Mouse (Mus musculus) CH12.LX (cell line): ENCODE data around the gene Blzf1. TPM values are rescaled to one million over a fixed set of nuclear protein-coding genes. Genes with fewer than 3 reads are reported as not detected.
A peak's percentile ranks its signal among the peaks of the same experiment; 100 is the strongest.

ENCODE experiments used
- DNase-seq: peaks from one replicate; pipeline ENCODE4 v3.0.0-alpha.2; 2013; ENCODE audit errors: extremely low read depth
- H3K27ac ChIP-seq: 2 replicates; pipeline ENCODE4 v1.5.1; 2012; ENCODE audit warnings: low read depth, mild to moderate bottlenecking, control low read depth, moderate library complexity; ENCODE audit not compliant: insufficient read depth
- H3K27me3 ChIP-seq: replicated peaks from 2 replicates; pipeline ENCODE3; 2012; ENCODE audit warnings: inconsistent platforms
- H3K36me3 ChIP-seq, 2 experiments: replicated peaks in 1 of 2; 2 replicates each; pipeline versions ENCODE3 to v1.6.1; 2012; ENCODE audit warnings: inconsistent platforms in 1 of 2, low read length in 1 of 2, mild to moderate bottlenecking in 1 of 2, mixed read lengths in 1 of 2, moderate library complexity in 1 of 2; ENCODE audit not compliant: control insufficient read depth in 1 of 2, insufficient read depth in 1 of 2
- H3K4me1 ChIP-seq, 2 experiments: 2 replicates each; pipeline ENCODE4 v1.6.1; 2012; ENCODE audit warnings: inconsistent platforms in 1 of 2, moderate library complexity in 1 of 2; ENCODE audit not compliant: insufficient read depth in 2 of 2, control insufficient read depth in 1 of 2
- H3K4me2 ChIP-seq: 2 replicates; pipeline ENCODE4 v1.6.1; 2012; ENCODE audit warnings: low read depth, mild to moderate bottlenecking, control low read depth; ENCODE audit not compliant: poor library complexity, insufficient read depth, severe bottlenecking
- H3K4me3 ChIP-seq, 3 experiments: fragments of 150-350 bp in 1 of 3; sonication (generic) in 1 of 3; replicated peaks in 1 of 3; 2 replicates each; pipeline versions ENCODE3 to v1.5.1; 2011 to 2012; ENCODE audit warnings: low read depth in 2 of 3, low read length in 2 of 3, mild to moderate bottlenecking in 2 of 3, moderate library complexity in 2 of 3, control low read depth in 1 of 3, improper control_type of control experiment in 1 of 3, inconsistent platforms in 1 of 3, mixed read lengths in 1 of 3; ENCODE audit not compliant: poor library complexity in 1 of 3
- H3K79me2 ChIP-seq: replicated peaks from 2 replicates; pipeline ENCODE4 v1.6.1; 2012; ENCODE audit warnings: mild to moderate bottlenecking, moderate library complexity; ENCODE audit not compliant: control insufficient read depth, poor library complexity, insufficient read depth, severe bottlenecking; ENCODE audit errors: extremely low read depth
- H3K9ac ChIP-seq: 2 replicates; pipeline ENCODE4 v1.6.1; 2012; ENCODE audit warnings: low read depth, mild to moderate bottlenecking, control low read depth, moderate library complexity; ENCODE audit not compliant: insufficient read depth
- H3K9me3 ChIP-seq: replicated peaks from 2 replicates; pipeline ENCODE3; 2012; ENCODE audit warnings: low read length, inconsistent platforms, mixed read lengths
- BHLHE40 ChIP-seq: IDR thresholded peaks from 2 replicates; pipeline ENCODE4 v1.6.1; 2011; ENCODE audit warnings: mild to moderate bottlenecking, low read depth, low read length, improper control_type of control experiment
- ELF1 ChIP-seq: IDR thresholded peaks from 2 replicates; pipeline ENCODE4 v1.6.1; 2014; ENCODE audit warnings: low read depth, mild to moderate bottlenecking, inconsistent platforms, low read length, improper control_type of control experiment
- GABPA ChIP-seq: IDR thresholded peaks from 2 replicates; pipeline ENCODE4 v1.6.1; 2012; ENCODE audit warnings: low read depth, low read length, improper control_type of control experiment, inconsistent platforms; ENCODE audit not compliant: insufficient replicate concordance
- IRF4 ChIP-seq: IDR thresholded peaks from 2 replicates; pipeline ENCODE4 v1.6.1; 2014; ENCODE audit warnings: low read depth, mild to moderate bottlenecking, inconsistent platforms, low read length, improper control_type of control experiment
- MAZ ChIP-seq: IDR thresholded peaks from 2 replicates; pipeline ENCODE4 v1.6.1; 2012; ENCODE audit warnings: low read depth, mild to moderate bottlenecking, inconsistent platforms, low read length, improper control_type of control experiment, moderate library complexity
- MEF2A ChIP-seq: IDR thresholded peaks from 2 replicates; pipeline ENCODE4 v1.6.1; 2014; ENCODE audit warnings: low read depth, mild to moderate bottlenecking, inconsistent platforms, low read length, improper control_type of control experiment, borderline replicate concordance
- MXI1 ChIP-seq: IDR thresholded peaks from 2 replicates; pipeline ENCODE4 v1.6.1; 2011; ENCODE audit warnings: mild to moderate bottlenecking, low read depth, low read length, improper control_type of control experiment
- MYC ChIP-seq: IDR thresholded peaks from 2 replicates; pipeline ENCODE4 v1.6.1; 2011; ENCODE audit warnings: low read depth, mild to moderate bottlenecking, improper control_type of control experiment, low read length
- NELFE ChIP-seq: IDR thresholded peaks from 2 replicates; pipeline ENCODE4 v1.6.1; 2011; ENCODE audit warnings: low read depth, low read length, improper control_type of control experiment
- RCOR1 ChIP-seq: conservative IDR thresholded peaks from 2 replicates; pipeline ENCODE4 v1.6.1; 2012; ENCODE audit warnings: low read depth, mild to moderate bottlenecking, inconsistent platforms, low read length, improper control_type of control experiment
- SIN3A ChIP-seq: IDR thresholded peaks from 2 replicates; pipeline ENCODE4 v1.6.1; 2012; ENCODE audit warnings: low read length, improper control_type of control experiment, inconsistent platforms
- TCF12 ChIP-seq: IDR thresholded peaks from 2 replicates; pipeline ENCODE4 v1.6.1; 2014; ENCODE audit warnings: low read depth, mild to moderate bottlenecking, inconsistent platforms, low read length, improper control_type of control experiment
- USF2 ChIP-seq: conservative IDR thresholded peaks from 2 replicates; pipeline ENCODE4 v1.6.1; 2011; ENCODE audit warnings: low read depth, low read length, improper control_type of control experiment
- ZC3H11A ChIP-seq: IDR thresholded peaks from 2 replicates; pipeline ENCODE4 v1.6.1; 2012; ENCODE audit warnings: low read depth, mild to moderate bottlenecking, inconsistent platforms, low read length, improper control_type of control experiment
- dilution Hi-C: fragments of 300-500 bp; cut with MboI; formaldehyde crosslinking; loops from 2 replicates; pipeline ENCODE4 v1.14.3; 2020; ENCODE audit warnings: low sequenced_read_pairs; ENCODE audit not compliant: extremely low pct_unique_long_range_greater_than_20kb, extremely low pct_ligation_motif_present
- in situ Hi-C: fragments of 300-500 bp; cut with MboI; formaldehyde crosslinking; loops from 3 replicates; pipeline ENCODE4 v1.14.3; 2019; ENCODE audit warnings: low sequenced_read_pairs, low pct_ligation_motif_present, low pct_unique_long_range_greater_than_20kb, mixed read lengths
- polyA plus RNA-seq: library from polyadenylated mRNA; unstranded; fragments of >175 nt; gene quantifications from 2 replicates; pipeline ENCODE4 v1.2.1, GENCODE M21; 2012; ENCODE audit warnings: low read depth; ENCODE audit not compliant: insufficient read length
- total RNA-seq, 2 experiments: library from RNA; depleted of rRNA; stranded (reverse); fragments of 300-350 nt in 1 of 2; fragments of >200 nt in 1 of 2; gene quantifications; 2 replicates each; pipeline ENCODE4 v1.2.3; 2012 to 2014

Blzf1 gene
- total and polyA plus RNA-seq, 3 experiments: 13.7 to 22.2 (median 18.8) TPM

- Histone ChIP-seq H3K79me2 (peaks cover 9% of the 10 kb centered on the region), H3K27ac (no peak overlapping the region), H3K4me3 (peak overlapping the region; percentile 76 to 90 (median 85)), H3K27me3 (no peaks in the 10 kb centered on the region), H3K9me3 (no peaks in the 10 kb centered on the region), H3K4me1 (peaks cover 0 to 21% of the 10 kb centered on the region in 2 experiments; a peak in 2 of 4 replicates), H3K9ac (peak overlapping the region; percentile 91), H3K4me2 (peak overlapping the region; percentile 85), H3K36me3 (peaks cover 5 to 35% of the 10 kb centered on the region in 2 experiments)
- in situ Hi-C loops: loop anchor here (25.0 kb wide), 1 partner anchor 804 kb away; no protein-coding TSS in a partner anchor
- no peak for TF ChIP-seq MYC
- TF ChIP-seq ZC3H11A: no peak
- TF ChIP-seq IRF4: no peak
- TF ChIP-seq NELFE: 0 out of 2 replicates have a peak, but pooled peaks have one; percentile 3
- dilution Hi-C loops: no loop called here
- peak; percentile 15 for DNase-seq
Observed at GRCm38 (mm10) chr1:164307922-164308321, 633 bp upstream of the Blzf1 start.

- Histone ChIP-seq H3K4me2 (no peak within 1 kb of the TSS), H3K27ac (no peak within 1 kb of the TSS), H3K27me3 (no peaks in the 10 kb centered on the region), H3K4me1 (peaks cover 0 to 21% of the 10 kb centered on the region in 2 experiments; a peak in 2 of 4 replicates), H3K79me2 (peaks cover 9% of the 10 kb centered on the region), H3K9ac (no peak within 1 kb of the TSS), H3K9me3 (no peaks in the 10 kb centered on the region), H3K4me3 (no peak within 1 kb of the TSS), H3K36me3 (peaks cover 27 to 51% of the 10 kb centered on the region in 2 experiments)
- TF ChIP-seq BHLHE40 (no peak), MEF2A (no peak), USF2 (no peak), MXI1 (no peak), MAZ (no peak), RCOR1 (no peak), SIN3A (no peak), TCF12 (no peak), ELF1 (no peak), GABPA (no peak)
- in situ Hi-C loops (loop anchor here (25.0 kb wide), 1 partner anchor 808 kb away; no protein-coding TSS in a partner anchor), dilution Hi-C loops (no loop called here)
- DNase-seq: no peak
Observed at GRCm38 (mm10) chr1:164303821-164304220, 3.5 kb downstream of the Blzf1 start, which contains the start of gene Nme7. Gene Nme7, plus strand, starts transcription at chr1:164304121.
